Mouse (Mus musculus) gastrocnemius, postnatal 4 days (tissue): ENCODE measurements at regions not wholly inside any gene's neighbourhood (a gene's known extent, or its start where the extent isn't known, plus 50 kb on each side); places are given as distances from the start of the nearest gene placed in this dataset.

Experiments
- DNase-seq, 2 experiments: peaks; one replicate each; pipeline ENCODE4 v3.0.0; 2021 to 2022; ENCODE audit warnings: low spot score in 2 of 2, mixed read lengths in 2 of 2

DNA sequence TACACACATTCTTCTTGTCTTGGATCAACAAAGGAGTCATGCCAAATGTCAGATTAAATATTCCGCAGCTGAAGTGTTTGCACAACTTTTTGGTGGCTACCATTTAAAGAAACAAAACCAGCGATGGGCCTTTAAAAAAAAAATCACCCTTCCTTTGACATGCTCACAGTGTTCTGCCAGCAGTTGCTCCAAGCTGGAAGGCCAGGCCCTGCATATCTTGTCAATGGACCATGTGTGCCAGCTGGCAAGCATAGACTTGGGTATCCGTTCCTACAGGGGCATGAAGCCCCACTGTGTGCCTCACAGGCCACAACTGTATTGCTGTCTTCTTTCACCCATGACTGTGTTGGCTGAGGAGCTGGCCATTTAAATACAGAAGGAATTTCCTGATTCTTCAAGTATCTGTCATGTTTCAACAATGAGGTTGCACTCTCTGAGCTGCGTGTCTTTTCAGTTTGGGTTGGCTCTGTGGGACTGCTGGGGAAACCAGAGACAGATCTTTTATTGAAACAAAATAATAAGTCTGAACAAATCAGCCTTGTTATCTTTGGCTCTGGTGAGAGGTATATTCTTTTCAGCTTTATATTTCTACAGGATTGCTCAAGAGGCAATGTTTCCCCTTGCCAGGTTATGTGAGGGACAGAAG is 460.9 kb upstream of the Cd180 start:
- no peak for DNase-seq

DNA sequence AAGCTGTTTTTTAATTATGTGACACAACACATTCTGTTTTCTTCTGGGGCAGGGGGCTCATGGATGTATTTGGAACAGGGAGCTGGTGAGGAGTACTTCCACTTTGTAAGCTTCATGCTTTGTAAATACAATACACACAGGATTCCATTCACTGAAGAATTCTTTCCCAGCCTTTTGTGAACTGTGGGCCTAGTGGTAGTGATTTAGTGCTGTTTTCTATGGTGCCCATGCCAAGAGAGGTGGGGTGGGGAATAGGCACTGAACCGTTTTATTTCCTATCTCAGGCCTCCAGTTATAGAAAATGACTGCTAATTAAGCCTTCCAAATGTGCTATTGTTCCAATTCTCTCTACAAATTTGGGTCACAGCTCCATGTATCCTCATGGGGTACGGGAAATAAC is 442.5 kb upstream of the Cd180 start:
- DNase-seq: no peak

DNA sequence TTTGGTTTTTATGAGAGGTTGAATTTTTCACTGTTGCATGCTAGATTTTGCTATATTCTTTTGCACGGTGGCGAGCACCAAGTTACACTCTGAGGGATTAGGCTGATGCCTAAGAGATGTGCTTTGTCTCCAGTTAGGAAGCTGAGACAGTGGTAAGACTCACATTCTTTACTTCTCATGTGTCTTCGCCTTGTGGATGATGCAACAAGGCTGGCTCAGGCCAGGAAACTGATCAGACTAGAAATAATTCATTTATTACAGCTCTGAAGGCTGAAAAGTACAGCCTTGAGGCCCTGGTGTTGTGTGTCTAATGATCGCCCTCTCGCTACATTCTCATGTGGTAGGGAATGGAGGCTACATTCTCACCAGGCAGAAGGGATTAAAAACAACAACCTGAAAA is 441.6 kb upstream of the Cd180 start:
- no peak for DNase-seq

DNA sequence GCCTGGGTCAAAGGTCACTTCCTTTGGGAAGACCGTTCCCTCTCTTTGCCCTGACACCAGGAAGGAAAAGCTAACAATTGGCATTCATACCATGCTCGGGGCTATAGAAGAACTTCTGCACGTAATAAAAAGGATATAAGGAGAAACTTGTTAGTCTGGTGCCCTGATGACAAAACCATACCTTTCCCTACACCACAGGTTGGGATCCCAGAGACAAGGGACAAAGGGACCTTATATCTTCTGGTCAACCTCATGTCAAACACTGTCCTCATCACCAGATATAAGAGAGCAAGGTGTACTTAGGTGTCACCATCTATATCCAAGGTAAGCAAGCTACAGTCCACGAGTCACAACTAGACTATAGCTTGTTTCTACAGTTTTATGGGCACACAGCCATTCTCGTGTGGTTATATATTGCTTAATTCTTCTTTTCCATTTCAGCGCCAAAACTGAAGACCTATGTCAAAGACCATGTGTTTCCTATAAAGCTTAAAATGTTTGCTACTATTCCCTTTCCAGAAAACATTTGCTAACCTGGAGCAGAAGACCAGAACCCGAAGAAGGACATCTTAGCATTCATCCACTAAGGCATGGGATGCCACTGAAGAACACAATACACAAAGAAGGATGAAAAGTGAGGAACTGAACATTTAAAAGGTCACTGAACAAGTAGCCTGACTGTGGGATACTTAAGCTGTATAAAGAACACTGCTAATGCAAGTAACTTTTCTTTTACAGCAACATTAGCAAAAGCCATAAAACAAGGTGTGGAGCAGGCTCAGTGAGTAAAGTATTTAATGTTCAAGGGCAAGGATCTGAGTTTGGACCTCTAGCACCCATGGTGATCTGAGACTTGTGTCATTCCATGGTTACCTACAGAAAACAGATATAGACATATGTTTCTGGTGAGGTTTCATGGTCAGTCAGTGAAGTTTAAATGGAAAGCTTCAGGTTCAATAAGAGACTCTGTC is 437.7 kb upstream of the Cd180 start:
- no peak for DNase-seq

DNA sequence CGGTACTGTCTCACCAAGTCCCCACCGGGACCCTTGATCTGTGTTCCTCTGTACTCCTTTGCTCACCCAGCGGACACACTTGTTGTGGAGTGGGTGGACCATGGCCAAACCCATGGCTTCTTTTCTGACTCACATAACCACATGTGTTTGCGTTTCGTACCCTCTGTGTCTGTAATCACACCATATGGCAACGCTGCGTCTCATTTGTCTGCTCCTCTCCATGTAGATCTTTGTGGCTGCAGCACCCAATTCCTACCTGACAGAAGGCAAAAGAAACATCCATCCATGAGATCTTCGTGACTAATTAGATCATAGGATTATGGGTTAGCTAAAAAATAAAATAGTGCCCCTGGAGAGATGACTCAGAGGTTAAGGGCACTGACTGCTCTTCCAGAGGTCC is 435.2 kb upstream of the Cd180 start:
- no peak for DNase-seq

DNA sequence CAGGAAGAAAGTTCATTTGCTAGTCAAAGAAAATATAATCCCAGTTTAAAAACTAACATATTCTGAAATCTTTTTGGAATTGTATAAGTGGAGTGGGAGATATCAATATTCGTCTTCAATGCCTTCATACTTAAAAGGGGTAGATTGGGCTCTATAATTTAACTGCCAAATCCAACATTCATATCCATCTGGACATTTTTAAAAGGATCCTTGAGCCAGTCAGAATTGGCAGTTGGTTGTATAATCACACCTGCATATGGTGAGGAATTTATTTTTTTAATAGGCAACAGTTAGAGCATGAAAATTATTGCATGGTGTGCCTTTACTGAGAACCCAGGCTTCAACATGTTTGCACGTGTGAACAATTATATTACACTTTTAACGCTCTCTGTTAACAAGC is 419.5 kb upstream of the Cd180 start:
- DNase-seq: no peak

DNA sequence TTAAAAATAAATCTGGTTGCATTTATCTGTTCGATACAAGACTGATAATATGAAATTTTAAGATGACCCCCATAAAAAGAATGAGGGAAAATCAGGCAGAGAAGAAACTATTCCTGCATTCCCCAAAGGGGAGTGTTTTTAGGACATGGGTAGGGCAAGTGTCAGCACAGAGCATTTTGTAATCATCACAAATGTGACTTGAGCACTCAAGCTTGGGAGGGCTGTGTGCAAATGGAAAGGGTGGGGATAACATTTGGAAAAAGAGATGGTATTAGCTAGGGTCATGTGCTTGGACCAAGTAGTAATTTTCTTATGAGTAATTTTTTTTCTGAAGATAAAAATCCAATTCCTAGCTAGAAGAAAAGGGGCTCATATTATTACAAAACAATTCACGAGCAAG is 418.1 kb upstream of the Cd180 start:
- no peak for DNase-seq

DNA sequence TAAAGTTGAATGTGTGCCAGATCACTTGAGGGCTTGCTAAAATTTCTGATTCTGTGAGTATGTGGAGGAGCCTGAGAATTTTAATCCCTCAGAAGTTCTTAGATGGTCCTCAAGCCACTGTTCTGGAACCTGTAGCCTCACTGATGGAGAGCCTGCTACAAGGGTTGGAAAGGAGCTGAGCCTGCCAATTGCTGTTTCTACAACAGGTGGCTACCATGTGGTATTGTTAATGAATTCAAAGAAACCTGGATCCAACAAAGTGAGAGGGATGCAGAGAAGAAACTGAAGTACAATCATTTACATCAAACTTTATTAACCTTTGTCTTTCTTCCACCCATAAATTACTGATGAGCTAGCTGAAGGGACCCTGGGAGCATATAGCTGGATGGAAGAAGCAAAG is 416.5 kb upstream of the Cd180 start:
- DNase-seq: no peak

DNA sequence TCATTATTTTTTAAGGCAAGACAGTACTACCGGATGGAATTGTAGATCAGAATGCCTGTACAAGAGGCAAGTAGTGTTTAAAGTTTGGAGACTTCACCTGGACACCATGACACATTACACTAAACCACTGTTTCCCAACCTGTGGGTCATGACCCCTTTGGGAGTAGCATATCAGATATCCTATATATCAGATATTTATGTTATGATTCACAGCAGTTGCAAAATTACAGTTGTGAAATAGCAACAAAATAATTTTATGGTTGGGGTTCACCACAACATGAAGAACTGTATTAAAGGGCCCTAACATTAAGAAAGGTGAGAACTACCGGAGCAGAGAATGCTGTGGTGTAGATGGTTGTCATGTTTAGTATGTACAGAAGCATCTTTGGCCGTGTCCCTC is 413.2 kb upstream of the Cd180 start:
- DNase-seq: no peak

DNA sequence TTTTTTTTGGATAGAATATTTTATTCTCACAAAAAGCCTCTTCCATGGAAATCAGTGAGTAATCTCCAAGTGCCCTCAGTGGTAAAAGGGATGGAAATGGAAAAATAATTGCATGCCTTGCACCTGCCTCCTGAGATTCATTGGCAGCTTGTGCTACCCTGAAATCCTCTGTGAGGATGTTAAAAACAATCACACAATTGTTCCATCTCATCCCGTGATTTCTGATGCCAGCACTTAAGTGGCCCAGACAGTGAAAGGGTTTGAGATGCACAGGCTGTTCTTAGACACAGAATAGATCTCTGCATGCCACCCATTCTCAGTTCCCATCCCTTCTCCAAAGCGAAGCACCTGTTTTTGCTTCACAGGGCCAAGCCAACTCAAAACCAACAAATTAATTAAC is 398.9 kb upstream of the Cd180 start:
- no peak for DNase-seq

DNA sequence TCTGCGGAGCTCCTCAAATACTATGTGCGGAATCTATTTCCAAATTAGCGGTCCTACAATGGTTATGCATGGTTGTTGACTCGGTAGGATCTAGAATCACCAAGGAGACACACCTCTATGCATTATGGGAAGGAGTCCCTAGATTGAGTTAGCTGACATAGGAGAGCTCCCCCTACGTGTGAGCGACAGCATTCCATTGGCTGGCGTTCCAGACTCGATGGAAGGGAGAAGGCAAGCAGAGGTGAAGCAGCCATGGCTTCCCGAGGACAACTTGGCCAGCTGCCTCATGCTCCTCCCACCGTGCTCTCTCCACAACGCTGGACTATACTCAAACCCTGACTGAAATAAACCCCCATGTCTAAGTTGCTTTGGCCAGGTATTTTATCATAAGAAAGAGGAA is 398.3 kb upstream of the Cd180 start:
- no peak for DNase-seq

DNA sequence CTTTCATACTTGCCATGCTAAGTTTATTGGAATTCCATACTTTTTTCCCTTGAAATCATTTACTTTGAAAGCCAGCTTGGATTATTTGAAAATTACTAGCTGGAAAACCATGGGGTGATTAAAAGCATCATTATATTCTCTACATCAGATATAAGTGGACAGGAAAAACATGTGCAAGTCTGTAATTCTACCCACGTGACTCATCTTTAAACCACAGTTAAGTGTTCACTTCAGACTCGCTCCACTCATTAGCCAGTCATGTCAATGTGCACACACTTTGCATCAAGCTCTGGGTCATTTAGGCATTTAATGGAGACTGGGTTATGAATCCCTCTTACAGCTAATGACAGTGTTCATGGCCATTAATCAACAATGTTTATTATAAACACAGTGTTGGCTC is 385.4 kb upstream of the Cd180 start:
- DNase-seq: no peak

DNA sequence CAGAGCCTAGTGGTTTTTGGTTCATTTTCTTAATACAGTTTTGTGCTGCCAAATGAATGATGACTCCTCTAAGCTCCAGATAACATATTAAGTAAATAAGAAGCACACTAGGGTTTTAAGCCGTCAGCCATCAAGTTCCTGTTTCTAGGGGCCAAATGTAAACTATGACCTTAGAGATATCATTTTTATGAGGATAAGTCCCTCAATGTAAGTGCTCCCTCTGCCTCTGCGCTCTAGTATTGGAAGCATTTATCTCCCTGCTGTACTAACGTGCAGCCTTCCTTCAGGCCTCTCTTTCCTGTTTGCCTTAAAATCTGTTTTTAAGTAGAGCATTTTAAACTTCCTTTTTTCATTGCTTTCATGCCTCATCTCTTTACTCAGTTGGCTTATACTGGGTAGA is 381.3 kb upstream of the Cd180 start:
- DNase-seq: no peak

DNA sequence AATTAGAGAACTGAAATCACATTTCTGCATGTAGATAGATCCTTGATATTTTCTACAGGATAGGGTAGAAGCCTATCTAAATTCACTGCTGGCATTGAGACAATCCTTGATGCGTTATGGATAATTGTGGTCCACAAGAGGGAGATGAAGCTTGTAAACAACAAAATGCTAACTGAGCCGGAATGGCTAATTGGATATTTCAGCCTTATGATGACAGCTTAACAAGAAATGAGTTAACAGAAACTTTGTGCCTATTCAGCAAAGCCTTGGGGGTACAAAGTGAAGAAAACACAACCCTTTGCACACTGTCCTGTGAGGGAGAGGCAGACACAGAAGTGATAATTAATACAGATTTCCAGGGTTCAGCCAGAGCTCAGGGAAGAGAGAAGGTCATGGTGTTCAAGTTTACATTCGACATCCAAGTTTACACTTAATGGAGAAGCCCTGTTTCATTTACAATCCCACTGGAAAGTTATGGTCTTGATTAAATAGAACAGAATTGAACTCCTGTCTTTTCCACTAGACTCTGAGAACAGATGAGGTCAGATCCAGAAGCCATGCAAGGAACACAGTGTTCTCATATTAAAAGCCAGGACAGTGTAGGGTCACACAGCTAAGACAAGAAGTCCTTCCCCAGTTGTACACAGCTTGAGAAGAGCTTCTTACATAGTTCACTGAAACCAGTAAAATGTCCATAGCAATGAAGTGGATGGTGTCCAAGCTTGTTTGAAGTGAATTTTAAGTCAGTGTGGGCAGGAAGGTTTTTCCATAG is 377.3 kb upstream of the Cd180 start:
- no peak for DNase-seq

DNA sequence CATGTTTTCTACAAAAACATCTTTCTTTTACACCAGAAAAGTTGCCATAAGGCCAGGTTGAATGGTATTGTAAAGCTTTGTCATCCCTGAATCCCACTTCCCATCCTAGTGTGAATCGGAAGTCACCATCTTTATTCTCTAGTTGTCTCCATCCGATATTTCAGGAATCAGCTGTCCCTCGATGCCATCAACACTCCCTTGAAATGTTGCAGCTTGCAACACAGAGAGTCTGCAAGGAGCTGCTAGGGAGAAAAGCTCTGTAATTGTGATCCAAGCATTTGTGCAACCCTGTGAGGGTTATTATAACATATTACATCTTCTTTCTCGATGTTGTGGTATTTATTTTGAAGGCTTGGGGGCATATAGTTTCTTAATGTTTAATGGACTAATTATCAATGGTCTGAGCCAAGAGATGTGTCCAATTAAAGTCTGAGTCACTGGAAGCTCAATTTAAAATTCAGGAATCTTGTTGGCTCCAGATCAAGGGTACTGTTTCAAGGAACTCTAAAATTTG is 374.4 kb upstream of the Cd180 start:
- no peak for DNase-seq

DNA sequence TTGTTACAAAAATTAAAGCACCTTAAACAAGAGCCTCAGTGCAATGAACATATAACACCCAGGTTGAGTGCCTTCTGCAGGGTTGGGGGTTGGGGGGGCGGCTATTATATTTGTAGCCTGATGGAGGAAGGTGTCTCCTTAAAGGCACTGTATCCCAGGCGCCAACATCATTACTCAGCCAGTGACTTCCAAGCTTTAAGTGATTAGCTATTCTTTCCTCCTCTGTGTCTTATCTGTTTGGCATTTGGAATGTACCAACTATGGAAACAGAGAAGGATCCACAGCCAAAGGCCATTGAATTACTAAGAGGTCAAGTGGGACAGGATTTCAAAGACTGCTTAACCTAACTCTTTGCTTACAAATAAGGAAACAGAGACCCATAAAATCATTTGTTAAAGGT is 373.9 kb upstream of the Cd180 start:
- no peak for DNase-seq

DNA sequence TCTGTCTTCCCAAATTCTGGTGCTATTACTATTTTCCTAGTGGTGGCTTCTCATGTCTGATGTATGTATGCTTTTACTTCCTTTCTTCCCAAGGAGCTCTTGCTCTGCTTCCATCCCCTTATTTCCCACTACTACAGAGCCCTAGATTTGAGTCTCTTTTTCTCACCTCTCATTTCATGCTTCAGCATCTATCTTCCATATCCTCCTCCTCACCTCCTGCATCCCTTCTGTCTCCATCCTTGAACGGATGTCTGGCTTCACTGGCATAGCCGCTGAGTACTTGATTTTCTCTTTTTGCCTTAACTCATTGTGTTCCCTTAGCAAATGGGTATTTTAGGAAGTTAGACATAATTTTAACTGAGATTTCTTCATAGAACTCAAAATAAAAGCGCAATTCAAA is 369.5 kb upstream of the Cd180 start:
- no peak for DNase-seq

DNA sequence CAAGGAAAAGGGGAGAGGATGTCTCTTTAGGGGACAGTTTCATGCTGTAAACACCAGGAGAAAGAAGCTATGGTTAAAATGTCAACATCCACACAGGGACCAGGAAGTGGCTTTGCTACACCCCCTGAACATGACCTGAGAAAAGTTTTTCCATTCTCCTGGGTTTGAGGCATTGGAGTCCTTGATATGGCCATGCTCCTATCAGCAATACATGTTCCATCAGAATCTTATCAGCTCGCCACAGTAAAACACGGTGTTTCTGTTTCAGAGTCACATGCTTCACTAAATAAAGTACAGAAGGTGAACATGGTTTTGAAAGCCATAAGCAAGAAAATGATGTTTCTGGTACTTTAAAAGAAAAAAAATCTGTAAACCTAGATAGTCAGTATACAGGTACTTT is 367.4 kb upstream of the Cd180 start:
- DNase-seq: no peak

DNA sequence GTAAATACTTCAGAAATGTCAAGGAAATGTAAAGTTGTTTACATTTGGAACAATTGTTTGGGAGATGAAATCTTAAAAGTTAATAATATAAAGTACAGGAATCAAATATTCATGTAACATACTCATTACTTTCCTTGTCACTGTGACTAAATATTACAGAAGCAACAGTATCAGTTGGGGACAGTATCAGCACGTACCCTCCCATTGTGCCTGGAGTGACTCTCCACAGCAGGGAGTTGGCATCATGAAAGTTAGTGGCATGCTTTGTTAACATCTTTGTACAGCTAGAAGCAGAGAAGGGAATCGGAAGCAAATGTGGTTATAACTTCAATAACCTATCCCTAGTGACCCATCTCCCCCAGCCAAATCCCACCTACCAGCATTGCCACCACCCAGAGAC is 366.8 kb upstream of the Cd180 start:
- no peak for DNase-seq

DNA sequence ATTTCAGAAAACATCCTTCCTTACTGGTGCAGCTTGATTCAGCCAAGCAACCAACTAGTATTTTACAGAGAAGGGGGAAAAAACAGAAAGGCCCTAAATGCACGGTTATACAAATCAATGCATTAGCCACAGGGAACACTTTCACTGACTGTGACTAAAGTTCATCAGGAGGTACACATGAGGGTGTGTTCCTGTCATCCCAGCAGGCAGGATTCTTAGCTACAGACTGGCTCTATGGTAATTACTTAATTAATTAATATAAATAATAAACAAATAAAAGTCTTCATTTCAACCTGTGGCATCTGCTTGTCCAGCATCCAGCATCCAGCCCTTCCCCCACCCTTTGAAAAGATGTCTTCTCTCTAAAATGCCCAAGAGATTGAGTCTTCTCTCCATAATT is 359.7 kb upstream of the Cd180 start:
- no peak for DNase-seq

DNA sequence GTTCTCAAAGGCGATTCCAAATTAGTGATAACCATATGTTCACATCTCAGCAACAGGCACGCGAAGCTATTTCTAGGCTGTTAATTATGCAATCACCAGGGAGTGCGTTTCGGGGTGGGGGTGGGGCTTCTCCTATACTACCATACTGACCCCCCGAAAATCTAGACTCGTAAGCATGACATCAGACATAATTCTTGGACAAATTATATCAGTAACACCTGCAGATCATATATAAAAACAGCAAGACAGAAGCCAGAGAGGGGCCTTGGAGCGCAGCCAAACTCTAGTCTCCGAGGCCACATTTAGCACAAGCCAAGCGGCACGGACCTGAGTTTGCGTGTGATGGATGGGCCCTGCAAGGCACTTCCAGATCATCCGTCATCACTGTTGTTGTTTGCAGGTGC is 359.2 kb upstream of the Cd180 start:
- DNase-seq: peak in 1 of 2 experiments; percentile 30

DNA sequence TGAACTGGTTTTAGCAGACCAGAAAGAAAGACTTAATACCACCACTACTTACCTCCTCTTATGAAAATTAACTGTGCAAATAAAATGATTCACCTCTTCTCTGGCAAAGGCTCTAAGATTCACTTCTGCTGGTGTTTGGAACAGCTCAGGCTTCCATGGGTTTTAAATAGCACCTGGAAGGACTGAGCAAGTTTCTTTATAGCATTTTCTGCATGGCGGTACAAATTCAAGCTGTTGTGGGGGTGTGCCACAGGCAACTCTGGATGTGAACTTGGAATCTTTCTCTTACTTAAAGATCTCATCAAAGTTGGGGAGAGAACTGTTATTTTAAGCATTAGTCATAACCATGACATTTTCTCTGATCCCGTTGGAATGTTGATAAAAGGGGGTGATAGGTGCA is 350.1 kb upstream of the Cd180 start:
- DNase-seq: no peak
